8 mouse cellular contexts compared by ENCODE assay signal in genomic region chr16:37790781-37791175, GRCm38 (mm10). TPM values are rescaled to one million over a fixed set of nuclear protein-coding genes. Genes with fewer than 3 reads are reported as not detected.
DNase-seq lines count a peak whose midpoint lies in the region; ATAC-seq and TF ChIP-seq lines count a peak whose summit lies in the region.
"Had no signal": no experiment of that assay in that cellular context is flagged by ENCODE, and none has a peak within 500 bp of the region (broad histone marks: within the 10 kb centered on the region; RNA-seq: fewer than 3 reads in every experiment).

No protein-coding gene starts in this region.

- H3K4me3 ChIP-seq in heart, embryonic 12.5 days, result no peak overlapping the region
- H3K4me3 ChIP-seq in cerebellum, adult 2 months (replicated peaks; ENCODE audit: insufficient read depth, low read depth, low read length), result no peak overlapping the region
- no peak overlapping the region for H3K4me3 ChIP-seq in midbrain, embryonic 14.5 days (replicated peaks; ENCODE audit: low read depth, low read length)

- peak; percentile 65 for ATAC-seq in heart, embryonic 12.5 days (ENCODE audit: insufficient number of reproducible peaks, low FRiP score)
- no peak for ATAC-seq in frontal cortex, adult (ENCODE audit: low TSS enrichment)
- no peak for ATAC-seq in midbrain, embryonic 14.5 days (ENCODE audit: low FRiP score, low TSS enrichment)

- H3K36me3 ChIP-seq in heart, embryonic 12.5 days, result peaks cover 49% of the 10 kb centered on the region
- no peaks in the 10 kb centered on the region for H3K36me3 ChIP-seq in midbrain, embryonic 14.5 days (ENCODE audit: control insufficient read depth, insufficient read depth, low read length)

- H3K9me3 ChIP-seq in heart, embryonic 12.5 days (replicated peaks), result no peaks in the 10 kb centered on the region
- H3K9me3 ChIP-seq in midbrain, embryonic 14.5 days (ENCODE audit: control insufficient read depth, low read length), result no peaks in the 10 kb centered on the region

- TF ChIP-seq CTCF in cerebellum, adult 2 months (IDR thresholded peaks at IDR 0.05; ENCODE audit: borderline replicate concordance, insufficient read depth, low read depth, low read length), result no peak

- no peak overlapping the region for H3K9ac ChIP-seq in heart, embryonic 12.5 days
- H3K9ac ChIP-seq in midbrain, embryonic 14.5 days (replicated peaks; ENCODE audit: low read length), result no peak overlapping the region

- peak overlapping the region; percentile 95 for H3K27ac ChIP-seq in heart, embryonic 12.5 days (ENCODE audit: poor library complexity, severe bottlenecking)
- no peak overlapping the region for H3K27ac ChIP-seq in cerebellum, adult 2 months (ENCODE audit: insufficient read depth, low read length)
- no peak overlapping the region for H3K27ac ChIP-seq in midbrain, embryonic 14.5 days (replicated peaks; ENCODE audit: low read depth, low read length)

- H3K4me2 ChIP-seq in heart, embryonic 12.5 days, result peak overlapping the region; percentile 41
- no peak overlapping the region for H3K4me2 ChIP-seq in midbrain, embryonic 14.5 days (ENCODE audit: low read length)

- TF ChIP-seq POLR2A in cerebellum, adult 2 months (IDR thresholded peaks at IDR 0.05; ENCODE audit: borderline replicate concordance, insufficient read depth, low read length), result no peak

- H3K27me3 ChIP-seq in heart, embryonic 12.5 days (replicated peaks), result no peaks in the 10 kb centered on the region
- H3K27me3 ChIP-seq in cerebellum, adult 2 months (ENCODE audit: control insufficient read depth, insufficient read depth, low read length), result no peaks in the 10 kb centered on the region
- H3K27me3 ChIP-seq in midbrain, embryonic 14.5 days (ENCODE audit: control insufficient read depth, insufficient read depth, low read length), result no peaks in the 10 kb centered on the region

- DNase-seq in 3134 (ENCODE audit: extremely low read depth, insufficient read length, low spot score) (peak; percentile 27), ES-CJ7 (ENCODE audit: low read depth, low spot score) (peak; percentile 35)
- DNase-seq in kidney, postnatal 14 days, result peak; percentile 67
- DNase-seq in cerebellum, adult 2 months, result no peak
- DNase-seq in midbrain, embryonic 14.5 days, result no peak
- DNase-seq: thymus, postnatal 4 days had no signal

- H3K4me1 ChIP-seq in heart, embryonic 12.5 days (replicated peaks), result peaks cover 88% of the 10 kb centered on the region
- peaks cover 10% of the 10 kb centered on the region; the same call in 1 of the 2 replicates for H3K4me1 ChIP-seq in cerebellum, adult 2 months (ENCODE audit: control insufficient read depth, insufficient read depth, low read length)
- peaks cover 18% of the 10 kb centered on the region for H3K4me1 ChIP-seq in midbrain, embryonic 14.5 days (ENCODE audit: control insufficient read depth, insufficient read depth, low read length)

- WGBS in heart, embryonic 12.5 days, result 29% methylated on average over 8 of the region's 8 CpGs
- 40% methylated on average over 8 of the region's 8 CpGs for WGBS in cerebellum, adult 2 months
- WGBS in midbrain, embryonic 14.5 days, result 87% methylated on average over 8 of the region's 8 CpGs

RNA-seq across cellular contexts. Expression of gene Fstl1, which starts 14.1 kb away (rescaled TPM):
- polyA plus RNA-seq in heart, embryonic 12.5 days (2016; fragmentation: Nextera tagmentation; extraction: Ambion mirVana), result 558 and 559 TPM in 2 replicates
- 26.9 and 35.2 TPM in 2 replicates for polyA plus RNA-seq in cerebellum, adult 2 months (2012; rRNA removed)
- 52.6 and 105 TPM in 2 replicates for polyA plus RNA-seq in midbrain, embryonic 14.5 days (2014; fragmentation: Nextera tagmentation; extraction: Ambion mirVana)

Comparison
In these comparisons a context has a peak if more than half of its experiments do, and no peak if none do; other contexts are left out.
1. DNase-seq: peak in 3134 (single experiment), ES-CJ7 (single experiment) and kidney, postnatal 14 days (single experiment); none in cerebellum, adult 2 months (0 of 2) and midbrain, embryonic 14.5 days (single experiment).